Mouse (Mus musculus) liver, postnatal 0 days (tissue): ENCODE data around the gene Arhgef19.

ENCODE experiments used
- CTCF ChIP-seq: sonication (generic); IDR thresholded peaks from 2 replicates; pipeline ENCODE4 v1.5.1; 2016; ENCODE audit warnings: antibody characterized with exemption, low read depth
- EP300 ChIP-seq: IDR thresholded peaks from 2 replicates; pipeline ENCODE4 v1.6.1; 2016; ENCODE audit warnings: antibody characterized with exemption, low read depth, mild to moderate bottlenecking

- TF ChIP-seq CTCF (no peak; the same call in 1 of the 2 replicates), EP300 (no peak)
These were observed 31.9 kb downstream of the Arhgef19 start for GRCm38 (mm10) chr4:141271228-141271627.
